Mouse (Mus musculus) E14TG2a.4 (cell line): ENCODE measurements at regions not wholly inside any gene's neighbourhood (a gene's known extent, or its start where the extent isn't known, plus 50 kb on each side); places are given as distances from the start of the nearest gene placed in this dataset.

ENCODE experiments used
- CTCF ChIP-seq: conservative IDR thresholded peaks from 2 replicates; pipeline ENCODE4 v1.5.1; 2014; ENCODE audit warnings: low read length
- NANOG ChIP-seq: IDR thresholded peaks from 2 replicates; pipeline ENCODE4 v1.6.1; 2014; ENCODE audit warnings: borderline replicate concordance, low read length, mixed read lengths

DNA sequence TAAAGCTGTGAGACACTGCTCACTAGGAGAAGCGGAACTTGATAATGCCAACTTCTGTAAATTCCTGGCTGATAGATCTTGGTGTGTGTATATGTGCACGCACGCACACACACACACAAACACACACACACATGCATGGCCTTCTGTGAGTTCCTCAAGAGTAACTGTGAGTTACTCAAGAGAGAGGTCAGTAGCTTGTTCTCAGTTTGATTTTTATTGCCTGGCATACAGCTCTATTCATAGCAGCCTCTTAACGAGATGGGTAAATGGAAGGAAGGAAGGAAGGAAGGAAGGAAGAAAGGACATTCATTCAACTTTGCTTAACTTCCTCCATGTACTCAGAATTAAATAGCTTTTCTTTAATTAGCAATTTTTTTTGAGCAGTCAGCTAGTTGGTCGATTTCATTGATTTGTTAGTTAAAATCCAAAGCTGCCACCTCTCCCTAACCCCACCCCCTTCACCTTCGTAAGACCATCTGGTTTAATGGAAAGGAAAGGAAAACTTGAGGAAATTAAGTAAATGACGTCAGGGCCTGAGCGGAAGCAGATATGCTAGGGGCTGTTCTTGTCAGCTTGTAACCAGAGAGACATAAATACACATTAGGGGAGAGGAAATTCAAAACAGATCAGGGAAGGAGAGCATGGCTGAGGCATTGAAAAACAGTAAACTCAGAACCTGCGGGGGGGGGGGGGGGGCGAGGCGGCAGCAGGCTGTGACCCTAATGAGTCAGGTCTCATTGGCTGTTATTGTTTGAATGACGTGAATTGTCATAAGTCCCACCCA is 359.6 kb downstream of the Gm49356 start:
- no peak for TF ChIP-seq CTCF
- no peak for TF ChIP-seq NANOG
